Mouse (Mus musculus) large intestine, adult 2 months (tissue): ENCODE data around the gene Aes. TPM values are rescaled to one million over a fixed set of nuclear protein-coding genes. Genes with fewer than 3 reads are reported as not detected.

ENCODE experiments used
- DNase-seq: peaks from one replicate; pipeline ENCODE4 v3.0.0-alpha.2; 2012; ENCODE audit warnings: low read depth, low spot score
- WGBS: fragments of 180-500 bp; shearing (Covaris S2); methylation state at CpG from one replicate; pipeline ENCODE4 v1.1.7; 2018; 5-methylcytosine and 5-hydroxymethylcytosine counted together
- polyA plus RNA-seq: library from polyadenylated mRNA; depleted of rRNA; stranded (reverse); fragments of >200 nt; gene quantifications from 2 replicates; pipeline ENCODE4 v1.2.3, GENCODE M21; 2012; rRNA removed

Aes gene
- polyA plus RNA-seq, 1 experiment: 1,252 TPM

DNA sequence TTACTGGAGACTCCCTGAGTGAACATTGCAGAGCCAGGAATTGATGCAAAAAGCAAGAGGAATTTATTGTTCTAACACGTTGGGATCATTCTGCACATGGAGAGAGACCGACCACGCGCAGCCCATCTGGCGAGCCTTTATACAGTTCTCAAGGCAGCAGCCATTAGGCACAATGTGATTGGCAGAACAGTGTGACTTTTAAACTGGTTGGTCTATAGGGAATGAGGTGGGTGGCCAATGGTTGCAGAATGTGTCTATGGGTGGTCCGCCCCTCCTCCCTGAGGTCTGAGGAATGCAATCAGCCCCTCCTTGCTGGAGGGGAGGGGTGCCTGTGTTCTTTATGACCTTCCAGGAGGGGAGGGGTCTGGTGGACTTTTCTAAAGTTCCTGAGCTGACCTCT lies 56.2 kb downstream of the Aes start:
- 60% methylated on average over 6 of the region's 6 CpGs for WGBS
- DNase-seq: no peak

Other genes starting within 250 kb of the Aes start
- gene Cactin, start 238.4 kb upstream of the Aes start, polyA plus RNA-seq: 25.7 and 28.1 TPM in 2 replicates
- 7.0 and 8.0 TPM in 2 replicates for gene Tbxa2r, start 230.8 kb upstream of the Aes start, polyA plus RNA-seq
- gene Gipc3, start 216.2 kb upstream of the Aes start, polyA plus RNA-seq: 0.78 and 0.95 TPM in 2 replicates
- 83.6 and 98.6 TPM in 2 replicates for gene Hmg20b, start 209.0 kb upstream of the Aes start, polyA plus RNA-seq
- gene Mfsd12, start 202.0 kb upstream of the Aes start, polyA plus RNA-seq: 12.1 and 13.6 TPM in 2 replicates
- gene 4930404N11Rik, start 193.7 kb upstream of the Aes start, polyA plus RNA-seq: 3.6 and 4.6 TPM in 2 replicates
- gene Fzr1, start 181.0 kb upstream of the Aes start, polyA plus RNA-seq: 81.5 and 85.5 TPM in 2 replicates
- gene Dohh, start 175.1 kb upstream of the Aes start, polyA plus RNA-seq: 48.2 and 60.4 TPM in 2 replicates
- gene Gm48551, start 175.0 kb upstream of the Aes start, polyA plus RNA-seq: 3.3 and 3.7 TPM in 2 replicates
- gene Gm48552, start 170.5 kb upstream of the Aes start, polyA plus RNA-seq: 0.98 and 4.1 TPM in 2 replicates
- gene Smim24, start 166.4 kb upstream of the Aes start, polyA plus RNA-seq: 2,134 and 4,482 TPM in 2 replicates
- 10.5 and 11.6 TPM in 2 replicates for gene Nfic, start 103.9 kb upstream of the Aes start, polyA plus RNA-seq
- 2.3 and 5.3 TPM in 2 replicates for gene Celf5, start 76.8 kb upstream of the Aes start, polyA plus RNA-seq
- 242 and 319 TPM in 2 replicates for gene Ncln, start 63.1 kb upstream of the Aes start, polyA plus RNA-seq
- 4.4 and 4.8 TPM in 2 replicates for gene S1pr4, start 59.4 kb upstream of the Aes start, polyA plus RNA-seq
- 1.6 and 2.3 TPM in 2 replicates for gene Gna15, start 35.3 kb upstream of the Aes start, polyA plus RNA-seq
- 402 and 684 TPM in 2 replicates for gene Gna11, start 14.3 kb upstream of the Aes start, polyA plus RNA-seq
- gene Tle2, start 15.1 kb downstream of the Aes start, polyA plus RNA-seq: 11.3 and 13.5 TPM in 2 replicates
- 7.3 and 8.8 TPM in 2 replicates for gene Tle6, start 41.6 kb downstream of the Aes start, polyA plus RNA-seq
- 1.1 and 1.4 TPM in 2 replicates for gene BC025920, start 46.8 kb downstream of the Aes start, polyA plus RNA-seq
- gene Sirt6, start 68.3 kb downstream of the Aes start, polyA plus RNA-seq: 19.7 and 30.0 TPM in 2 replicates
- 9.6 and 11.8 TPM in 2 replicates for gene Ankrd24, start 69.1 kb downstream of the Aes start, polyA plus RNA-seq
- gene Gm10778, start 89.6 kb downstream of the Aes start, polyA plus RNA-seq: 0.37 and 0.40 TPM in 2 replicates
- 0.48 and 0.77 TPM in 2 replicates for gene Zfp433, start 145.3 kb downstream of the Aes start, polyA plus RNA-seq
- gene Gm3055, start 211.7 kb downstream of the Aes start, polyA plus RNA-seq: 0.37 and 0.57 TPM in 2 replicates